Mouse (Mus musculus): ENCODE measurements around the gene Trim43b. TPM values are rescaled to one million over a fixed set of nuclear protein-coding genes. Genes with fewer than 3 reads are reported as not detected.

Gene Trim43b
- not detected for polyA plus RNA-seq (2014; fragmentation: Illumina TruSeq; extraction: RNeasy Lipid Tissue Mini Kit (QIAGEN cat#74804); ENCODE audit: low read depth, low replicate concordance)

DNA sequence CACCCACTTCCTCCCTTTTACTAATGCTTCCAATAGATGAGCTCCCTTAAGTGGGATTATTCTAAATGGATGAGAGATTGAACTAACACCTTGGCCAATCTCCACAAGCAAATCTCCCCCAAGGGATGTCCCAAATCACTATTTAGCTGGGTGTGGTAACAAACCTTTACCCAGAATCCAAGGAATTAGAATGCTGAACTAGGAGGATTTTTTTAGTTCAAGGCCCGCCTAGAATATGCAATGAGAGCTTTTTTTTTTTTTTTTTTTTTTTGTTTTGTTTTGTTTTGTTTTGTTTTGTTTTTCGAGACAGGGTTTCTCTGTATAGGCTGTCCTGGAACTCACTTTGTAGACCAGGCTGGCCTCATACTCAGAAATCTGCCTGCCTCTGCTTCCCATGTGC, at the start of gene Trim43b:
Trim43b (minus strand) TSS at position 101 of the 400 bp plus-strand sequence.

Other genes with a start within 250 kb of the Trim43b start
- 1.1 TPM for gene Bcl2a1a, start 135.9 kb downstream of the Trim43b start, polyA plus RNA-seq (2014; fragmentation: Illumina TruSeq; extraction: RNeasy Lipid Tissue Mini Kit (QIAGEN cat#74804); ENCODE audit: low read depth, low replicate concordance)
- gene Bcl2a1b, start 106.4 kb upstream of the Trim43b start, polyA plus RNA-seq (2014; fragmentation: Illumina TruSeq; extraction: RNeasy Lipid Tissue Mini Kit (QIAGEN cat#74804); ENCODE audit: low read depth, low replicate concordance) = 1.6 TPM
- gene Gm29094, start 106.5 kb upstream of the Trim43b start, polyA plus RNA-seq (2014; fragmentation: Illumina TruSeq; extraction: RNeasy Lipid Tissue Mini Kit (QIAGEN cat#74804); ENCODE audit: low read depth, low replicate concordance) = not detected
- gene Mthfs, start 117.8 kb upstream of the Trim43b start, polyA plus RNA-seq (2014; fragmentation: Illumina TruSeq; extraction: RNeasy Lipid Tissue Mini Kit (QIAGEN cat#74804); ENCODE audit: low read depth, low replicate concordance) = 8.8 TPM

Measured in testis, adult 10 weeks (tissue).